ENCODE assay signal across 8 mouse cellular contexts in genomic region chr7:67803015-67803856, GRCm38 (mm10). TPM values are rescaled to one million over a fixed set of nuclear protein-coding genes. Genes with fewer than 3 reads are reported as not detected.
DNase-seq lines count a peak whose midpoint lies in the region; ATAC-seq and TF ChIP-seq lines count a peak whose summit lies in the region.

No protein-coding gene starts in this region.

- ATAC-seq in embryonic facial prominence, embryonic 11.5 days (replicated peaks; ENCODE audit: insufficient number of reproducible peaks, low FRiP score, low TSS enrichment, low read depth), result peak; percentile 68
- peak; percentile 59 for ATAC-seq in midbrain, embryonic 12.5 days (ENCODE audit: low FRiP score, low read depth)
- no peak for ATAC-seq in erythroid progenitor cell, adult 5-6 weeks (replicated peaks; ENCODE audit: low FRiP score, poor library complexity, severe bottlenecking)

- no peaks in the 10 kb centered on the region for H3K27me3 ChIP-seq in embryonic facial prominence, embryonic 11.5 days (ENCODE audit: control insufficient read depth, insufficient read depth, low read length)
- H3K27me3 ChIP-seq in limb, embryonic 10.5 days (ENCODE audit: low read depth, poor library complexity, severe bottlenecking), result peaks cover 14% of the 10 kb centered on the region
- peaks cover 21% of the 10 kb centered on the region for H3K27me3 ChIP-seq in midbrain, embryonic 12.5 days
- H3K27me3 ChIP-seq in small intestine, adult 2 months (ENCODE audit: control insufficient read depth, insufficient read depth, low read length), result no peaks in the 10 kb centered on the region; the same call in 1 of the 2 replicates

- H3K36me3 ChIP-seq in embryonic facial prominence, embryonic 11.5 days (replicated peaks; ENCODE audit: control insufficient read depth, insufficient read depth, low read depth, low read length), result no peaks in the 10 kb centered on the region
- no peaks in the 10 kb centered on the region for H3K36me3 ChIP-seq in limb, embryonic 10.5 days
- H3K36me3 ChIP-seq in midbrain, embryonic 12.5 days, result no peaks in the 10 kb centered on the region
- no peaks in the 10 kb centered on the region for H3K36me3 ChIP-seq in small intestine, adult 2 months (ENCODE audit: control insufficient read depth, insufficient read depth, low read length)

- no peaks in the 10 kb centered on the region for H3K4me1 ChIP-seq in embryonic facial prominence, embryonic 11.5 days (ENCODE audit: control insufficient read depth, insufficient read depth, low read length)
- H3K4me1 ChIP-seq in limb, embryonic 10.5 days, result peaks cover 17% of the 10 kb centered on the region
- peaks cover 11% of the 10 kb centered on the region for H3K4me1 ChIP-seq in midbrain, embryonic 12.5 days
- no peaks in the 10 kb centered on the region for H3K4me1 ChIP-seq in small intestine, adult 2 months (ENCODE audit: control insufficient read depth, insufficient read depth, insufficient read length, low read length)

- H3K9ac ChIP-seq in embryonic facial prominence, embryonic 11.5 days (replicated peaks; ENCODE audit: low read length), result peak overlapping the region; percentile 39
- 0 out of 2 replicates have a peak overlapping the region, but pooled peaks have one; percentile 34 for H3K9ac ChIP-seq in midbrain, embryonic 12.5 days (replicated peaks)

- WGBS in embryonic facial prominence, embryonic 11.5 days, result 15% methylated on average over 28 of the region's 28 CpGs
- WGBS in limb, embryonic 10.5 days, result 16% methylated on average over 28 of the region's 28 CpGs
- WGBS in midbrain, embryonic 12.5 days, result 15% methylated on average over 28 of the region's 28 CpGs
- 14% methylated on average over 28 of the region's 28 CpGs for WGBS in small intestine, adult 2 months

- H3K9me3 ChIP-seq in embryonic facial prominence, embryonic 11.5 days (replicated peaks; ENCODE audit: control insufficient read depth, low read length), result no peaks in the 10 kb centered on the region
- no peaks in the 10 kb centered on the region for H3K9me3 ChIP-seq in limb, embryonic 10.5 days (replicated peaks)
- H3K9me3 ChIP-seq in midbrain, embryonic 12.5 days, result no peaks in the 10 kb centered on the region

- TF ChIP-seq POLR2A in small intestine, adult 2 months (IDR thresholded peaks at IDR 0.05; ENCODE audit: low read depth, low read length), result 0 out of 2 replicates have a peak, but pooled peaks have one; percentile 22

- H3K4me3 ChIP-seq in embryonic facial prominence, embryonic 11.5 days (ENCODE audit: low read depth, low read length), result peak overlapping the region; percentile 33
- peak overlapping the region; percentile 50 for H3K4me3 ChIP-seq in limb, embryonic 10.5 days
- peak overlapping the region; percentile 33 for H3K4me3 ChIP-seq in midbrain, embryonic 12.5 days
- H3K4me3 ChIP-seq in small intestine, adult 2 months (ENCODE audit: low read depth, low read length), result peak overlapping the region; percentile 42

- TF ChIP-seq CTCF in small intestine, adult 2 months (IDR thresholded peaks at IDR 0.05; ENCODE audit: extremely low read depth, insufficient read length, insufficient replicate concordance, low read depth, low read length), result peak; percentile 81; the same call in 1 of the 2 replicates

- no peak overlapping the region for H3K27ac ChIP-seq in embryonic facial prominence, embryonic 11.5 days (replicated peaks; ENCODE audit: low read depth, low read length)
- peak overlapping the region; percentile 73 for H3K27ac ChIP-seq in limb, embryonic 10.5 days
- no peak overlapping the region for H3K27ac ChIP-seq in midbrain, embryonic 12.5 days (replicated peaks)
- no peak overlapping the region for H3K27ac ChIP-seq in small intestine, adult 2 months (ENCODE audit: insufficient read depth, low read depth, low read length)

- peak overlapping the region; percentile 71 for H3K4me2 ChIP-seq in embryonic facial prominence, embryonic 11.5 days (ENCODE audit: low read depth, low read length)
- H3K4me2 ChIP-seq in midbrain, embryonic 12.5 days (replicated peaks), result peak overlapping the region; percentile 66

- DNase-seq in adrenal gland, postnatal 36 days, result peak; percentile 87 to 92
- peak; percentile 87 for DNase-seq in embryonic facial prominence, embryonic 11.5 days (ENCODE audit: low spot score)
- peak; percentile 81 to 94 for DNase-seq in heart, adult 18-20 months
- DNase-seq in kidney, adult 11 months, result peak; percentile 61
- peak; percentile 95 for DNase-seq in limb, embryonic 10.5 days (ENCODE audit: low spot score)

RNA-seq across cellular contexts. Expression of gene Synm, which starts 43.7 kb away (rescaled TPM):
- total RNA-seq in adrenal gland, postnatal 36 days (2021), result 10 to 100 TPM; 14.1 to 18.8 TPM
- 1.3 and 1.9 TPM in 2 replicates for polyA plus RNA-seq in embryonic facial prominence, embryonic 11.5 days (2014; fragmentation: Nextera tagmentation; extraction: Ambion mirVana)
- total RNA-seq in heart, adult 18-20 months (2021), result 10 to 100 TPM in 1 of 2 experiments, 1 to 10 TPM in 1; 9.6 to 10.6 TPM
- 0.15 and 0.29 TPM in 2 replicates for polyA plus RNA-seq in limb, embryonic 10.5 days (2016; fragmentation: Nextera tagmentation; extraction: Ambion mirVana)
- polyA plus RNA-seq in midbrain, embryonic 12.5 days (2016; fragmentation: Nextera tagmentation; extraction: Ambion mirVana), result 1.9 and 2.4 TPM in 2 replicates
- polyA plus RNA-seq in small intestine, adult 2 months (2012; rRNA removed), result 15.2 and 24.8 TPM in 2 replicates
- 0.42 TPM in 1 of 2 replicates, not detected in the other for total RNA-seq in erythroid progenitor cell, adult 5-6 weeks (2015; ENCODE audit: low replicate concordance)
- total RNA-seq in erythroid progenitor cell, adult 5-6 weeks (2017; ENCODE audit: low replicate concordance), result not detected in 2 replicates
